Mouse (Mus musculus) mesoderm, embryonic 11.5 days (tissue): ENCODE data around the gene Ep300.

Experiments
- DNase-seq: peaks from one replicate; pipeline ENCODE4 v3.0.0-alpha.2; 2012; ENCODE audit warnings: low read depth, low spot score

The Ep300 gene

DNA sequence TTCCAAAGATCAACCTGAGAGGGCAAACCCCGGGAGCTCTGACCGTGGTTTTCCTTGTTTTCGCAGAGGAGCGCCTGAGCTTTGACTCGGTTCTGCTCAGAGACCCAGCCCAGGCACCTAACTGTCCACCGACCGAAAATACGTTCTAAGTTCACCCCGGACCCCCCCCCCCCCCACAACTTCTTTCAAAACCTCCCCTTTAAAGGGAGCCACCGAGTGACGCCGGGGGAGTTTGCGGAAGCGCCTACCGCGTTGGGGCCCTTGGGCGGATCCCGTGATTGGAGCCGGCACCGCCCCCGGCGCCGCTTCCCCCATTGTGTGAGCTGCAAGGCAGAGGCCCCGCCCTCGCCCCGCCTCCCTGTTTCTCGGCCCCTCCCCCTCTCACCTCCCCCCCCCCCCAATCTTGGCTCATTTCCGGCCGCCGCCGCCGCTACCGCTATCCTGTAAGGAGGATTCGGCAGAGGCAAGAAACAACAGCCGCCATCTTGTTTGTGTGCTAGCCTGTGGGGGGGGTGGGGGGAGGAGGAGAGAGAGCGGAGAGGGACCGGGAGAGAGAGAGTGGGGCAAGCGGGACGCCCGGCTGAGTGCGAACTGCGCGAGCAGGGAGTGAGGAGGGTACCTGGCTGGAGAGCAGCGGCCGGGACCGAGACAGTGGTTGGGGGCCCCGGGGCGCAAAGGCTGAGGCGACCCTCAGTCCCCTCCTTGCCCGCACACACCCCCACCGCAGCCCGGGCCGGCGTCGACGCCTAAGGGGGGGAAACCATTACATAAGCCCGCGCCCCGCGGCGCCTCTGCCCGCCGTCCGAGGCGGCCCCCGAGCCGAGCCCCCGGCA lies at the start of gene Ep300:
TSS of gene Ep300 (plus strand) at position 439 of the 833 bp plus-strand sequence.
- peak; percentile 99 for DNase-seq

DNA sequence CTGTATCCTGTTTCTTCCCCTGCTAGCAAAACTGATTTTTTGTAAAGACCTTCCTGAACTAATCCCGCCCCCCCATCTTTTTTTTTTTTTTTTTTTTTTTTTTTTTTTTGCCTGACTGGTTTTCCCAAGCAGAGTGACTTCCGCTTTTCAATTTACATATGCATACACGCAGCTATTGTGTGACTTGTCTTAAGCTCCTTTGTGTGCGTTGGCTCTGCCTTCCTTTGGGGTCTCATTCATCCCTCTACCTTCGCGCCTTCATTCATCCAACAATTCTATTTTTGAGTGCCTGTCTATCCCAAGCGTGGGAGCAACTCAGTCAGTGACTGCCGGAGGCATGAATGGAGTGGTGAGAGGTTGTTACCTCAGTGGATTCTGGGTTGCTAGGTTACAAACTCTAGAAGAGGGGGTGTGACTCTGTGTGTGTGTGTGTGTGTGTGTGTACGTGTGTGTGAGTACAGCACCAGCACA lies 49.2 kb upstream of the Ep300 start:
- peak; percentile 19 for DNase-seq

DNA sequence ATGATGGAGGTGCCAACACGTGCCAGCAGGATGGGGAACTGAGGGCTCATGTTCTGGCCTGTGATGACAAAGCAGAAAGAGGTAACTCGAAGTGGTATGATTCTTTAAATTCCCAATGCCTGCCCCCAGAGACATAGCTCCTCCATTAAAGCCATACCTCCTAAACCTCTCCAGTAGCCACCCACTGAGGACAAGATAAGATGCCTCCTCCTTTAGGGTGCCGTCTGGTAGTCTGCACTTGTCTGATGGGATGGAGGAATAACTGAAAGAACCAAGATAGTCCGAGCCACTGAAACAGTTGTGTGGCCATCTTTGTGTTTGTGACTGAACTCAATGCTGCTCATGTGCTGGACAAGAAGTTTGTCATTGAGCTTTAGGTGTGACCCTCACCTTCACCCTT lies 47.0 kb upstream of the Ep300 start:
- no peak for DNase-seq

DNA sequence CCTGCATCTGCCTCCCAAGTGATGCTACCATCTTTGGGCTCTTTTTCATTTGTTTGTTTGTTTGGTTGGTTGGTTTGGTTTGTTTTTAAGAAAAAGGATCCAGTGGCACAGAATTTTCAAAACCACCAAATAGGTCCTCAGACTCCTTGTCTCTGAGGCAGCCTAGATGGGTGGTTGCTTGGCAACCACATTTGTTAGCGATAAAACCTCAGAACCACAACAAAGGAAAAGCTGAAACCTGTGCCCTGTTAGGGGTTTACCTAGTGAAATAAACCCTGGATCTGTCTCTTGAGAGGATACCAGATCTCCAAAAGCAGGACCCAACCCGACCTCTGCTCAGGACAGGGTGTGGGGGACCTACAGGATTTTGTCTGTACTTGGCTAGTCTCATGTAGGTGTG lies 45.6 kb upstream of the Ep300 start:
- no peak for DNase-seq

DNA sequence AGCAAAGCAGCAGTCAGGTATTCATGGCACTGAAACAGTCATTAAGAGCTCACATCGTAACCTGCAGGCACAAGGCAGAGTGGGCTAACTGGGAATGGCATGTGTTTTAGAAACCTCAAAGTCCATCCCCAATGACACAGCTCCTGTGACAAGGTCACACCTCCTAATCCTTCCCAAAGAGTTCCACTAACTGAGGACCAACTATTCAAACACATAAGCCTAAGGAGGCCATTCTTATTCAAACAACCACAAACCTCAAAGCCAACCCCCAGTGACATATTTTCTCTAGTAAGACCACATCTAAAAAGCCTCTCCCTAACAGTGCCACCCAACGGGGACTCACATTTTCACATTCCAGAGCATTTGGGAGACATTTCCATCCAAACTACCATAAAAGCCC lies 40.2 kb upstream of the Ep300 start:
- DNase-seq = no peak

DNA sequence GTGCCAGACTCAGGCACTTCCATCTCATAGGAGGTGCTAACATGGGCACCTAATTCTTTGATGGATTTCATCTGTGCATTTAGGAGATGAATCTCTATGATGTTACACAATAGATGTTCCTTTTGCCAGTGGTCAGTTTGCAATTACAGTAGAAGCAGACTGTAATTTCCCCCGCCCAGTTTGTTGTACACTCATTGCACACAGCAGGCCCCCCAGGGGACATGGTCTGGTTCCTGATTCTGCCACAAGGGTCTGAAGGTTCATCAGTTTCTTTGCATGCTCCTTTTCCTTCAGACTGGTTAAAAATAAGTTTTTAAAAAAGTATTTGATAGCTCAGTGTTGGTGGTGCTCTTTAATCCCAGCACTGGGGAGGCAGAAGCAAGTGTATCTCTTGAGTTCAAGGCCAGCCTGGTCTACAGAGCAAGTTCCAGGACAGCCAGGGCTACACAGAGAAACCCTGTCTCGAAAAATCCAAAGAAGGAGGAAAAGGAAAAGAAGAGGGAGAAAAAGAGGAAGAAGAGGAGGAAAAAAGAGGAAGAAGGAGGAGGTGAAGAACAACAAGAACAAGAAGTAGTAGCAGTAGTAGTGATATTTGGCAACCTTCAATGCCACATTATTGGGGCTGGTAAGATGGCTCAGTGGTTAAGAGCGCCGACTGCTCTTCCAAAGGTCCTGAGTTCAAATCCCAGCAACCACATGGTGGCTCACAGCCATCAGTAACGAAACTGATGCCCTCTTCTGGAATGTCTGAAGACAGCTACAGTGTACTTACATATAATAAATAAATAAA lies 39.6 kb upstream of the Ep300 start:
- no peak for DNase-seq

DNA sequence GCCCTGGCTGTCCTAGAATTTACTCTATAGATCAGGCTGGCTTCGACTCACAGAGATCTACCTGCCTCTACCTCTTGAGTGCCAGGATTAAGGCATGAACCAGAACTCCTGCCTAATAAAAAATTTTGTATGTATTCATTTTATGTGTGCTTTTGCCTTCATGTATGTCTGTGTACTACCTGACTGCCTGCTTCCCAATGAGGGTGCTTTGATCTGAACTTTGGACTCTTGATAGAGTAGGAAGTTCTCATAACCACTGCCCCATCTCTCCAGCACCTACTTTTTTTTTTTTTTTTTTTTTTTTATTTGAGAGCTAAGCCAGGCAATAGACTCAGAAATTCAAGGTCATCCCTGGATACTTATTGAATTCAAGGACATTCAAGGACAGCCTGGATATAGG lies 31.7 kb upstream of the Ep300 start:
- no peak for DNase-seq

DNA sequence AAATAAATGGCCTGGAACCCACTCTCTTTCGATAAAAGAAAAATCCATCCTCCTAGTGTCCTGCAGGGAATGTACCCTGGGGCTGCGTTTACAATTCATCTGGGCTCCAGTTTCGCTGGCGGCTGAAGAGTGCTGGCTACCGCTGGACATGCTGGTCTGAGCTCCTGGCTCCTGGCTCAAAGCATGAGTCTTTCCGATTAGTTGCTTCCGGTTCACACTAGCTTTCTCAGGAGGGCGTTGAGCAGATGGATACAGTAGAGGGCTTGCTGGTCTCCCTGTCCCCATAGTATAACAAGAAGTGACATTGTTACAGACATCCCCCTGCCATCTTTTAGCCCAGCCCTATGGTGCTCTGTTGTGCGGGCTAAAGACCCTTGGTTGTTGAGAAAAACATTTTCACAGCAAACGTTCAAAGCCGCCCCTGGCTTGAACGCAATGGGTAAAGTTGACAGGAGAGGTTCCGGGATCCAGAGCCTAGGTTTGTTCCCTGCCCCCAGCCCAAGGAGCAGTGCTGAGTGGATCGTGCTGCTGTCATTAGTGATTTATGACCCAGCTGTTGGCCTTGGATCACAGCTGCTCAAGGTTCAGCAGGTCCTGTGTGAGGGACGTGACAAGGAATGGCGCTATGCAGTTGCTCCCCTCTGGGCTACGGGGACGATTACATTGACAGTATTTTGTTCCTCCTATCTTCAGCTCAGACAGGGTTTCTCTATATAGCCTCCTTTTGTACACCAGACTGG lies 30.4 kb upstream of the Ep300 start:
- DNase-seq = peak; percentile 83

DNA sequence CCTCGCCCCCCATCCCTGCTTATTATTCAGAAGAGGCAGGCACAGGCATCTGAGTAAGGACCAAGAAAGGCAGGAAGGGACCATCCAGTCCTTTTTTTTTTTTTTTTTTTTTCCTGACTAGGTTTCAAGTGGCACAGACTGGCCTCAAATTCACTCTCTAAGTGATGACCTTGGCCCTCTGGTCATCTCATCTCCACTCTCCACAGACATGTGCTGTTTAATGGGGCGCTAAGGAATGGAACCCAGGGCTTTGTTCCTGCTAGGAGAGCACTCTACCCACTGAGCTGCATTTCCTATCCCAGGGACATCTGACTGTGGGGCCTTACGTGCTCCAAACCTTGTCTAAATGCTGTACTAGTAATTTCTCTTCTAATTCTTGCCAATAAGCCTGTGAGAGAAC lies 29.2 kb upstream of the Ep300 start:
- no peak for DNase-seq

DNA sequence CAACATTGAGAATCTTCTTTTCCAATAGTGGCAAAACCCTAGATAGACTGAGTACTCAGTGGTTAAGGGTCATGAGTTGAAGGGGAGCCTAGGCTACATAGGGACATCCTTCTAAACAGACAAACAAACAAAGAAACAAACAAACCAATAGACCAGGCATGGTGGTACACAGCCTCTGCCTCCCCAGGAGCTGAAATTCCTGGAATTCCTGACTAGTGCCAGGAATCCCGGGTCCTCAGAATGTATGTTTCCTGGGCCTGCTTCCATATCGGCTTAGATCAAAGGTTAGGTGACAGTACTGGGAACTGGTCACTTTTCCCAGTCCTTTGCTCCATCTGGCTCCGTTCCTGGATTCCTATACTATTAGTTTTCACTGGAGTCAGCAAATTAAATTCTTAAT lies 23.6 kb upstream of the Ep300 start:
- DNase-seq = no peak

DNA sequence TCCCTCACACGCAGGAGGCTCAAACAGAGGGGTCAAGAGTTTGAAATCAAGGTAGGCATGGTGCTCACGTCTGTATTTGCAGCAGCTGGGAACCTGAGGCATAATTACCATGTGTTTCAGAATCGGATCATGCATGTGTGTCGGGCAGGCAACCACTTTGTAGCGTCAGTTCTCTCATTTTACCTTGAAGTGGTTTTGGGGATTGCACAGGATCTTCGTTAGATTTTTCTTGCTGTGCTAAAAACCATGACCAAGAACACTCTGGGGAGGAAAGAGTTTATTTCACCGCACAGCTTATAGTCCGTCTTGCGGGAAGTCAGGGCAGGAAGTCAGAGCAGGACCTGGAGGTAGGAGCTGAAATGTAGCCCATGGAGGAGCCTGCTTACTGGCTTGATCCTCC lies 23.2 kb upstream of the Ep300 start:
- no peak for DNase-seq

DNA sequence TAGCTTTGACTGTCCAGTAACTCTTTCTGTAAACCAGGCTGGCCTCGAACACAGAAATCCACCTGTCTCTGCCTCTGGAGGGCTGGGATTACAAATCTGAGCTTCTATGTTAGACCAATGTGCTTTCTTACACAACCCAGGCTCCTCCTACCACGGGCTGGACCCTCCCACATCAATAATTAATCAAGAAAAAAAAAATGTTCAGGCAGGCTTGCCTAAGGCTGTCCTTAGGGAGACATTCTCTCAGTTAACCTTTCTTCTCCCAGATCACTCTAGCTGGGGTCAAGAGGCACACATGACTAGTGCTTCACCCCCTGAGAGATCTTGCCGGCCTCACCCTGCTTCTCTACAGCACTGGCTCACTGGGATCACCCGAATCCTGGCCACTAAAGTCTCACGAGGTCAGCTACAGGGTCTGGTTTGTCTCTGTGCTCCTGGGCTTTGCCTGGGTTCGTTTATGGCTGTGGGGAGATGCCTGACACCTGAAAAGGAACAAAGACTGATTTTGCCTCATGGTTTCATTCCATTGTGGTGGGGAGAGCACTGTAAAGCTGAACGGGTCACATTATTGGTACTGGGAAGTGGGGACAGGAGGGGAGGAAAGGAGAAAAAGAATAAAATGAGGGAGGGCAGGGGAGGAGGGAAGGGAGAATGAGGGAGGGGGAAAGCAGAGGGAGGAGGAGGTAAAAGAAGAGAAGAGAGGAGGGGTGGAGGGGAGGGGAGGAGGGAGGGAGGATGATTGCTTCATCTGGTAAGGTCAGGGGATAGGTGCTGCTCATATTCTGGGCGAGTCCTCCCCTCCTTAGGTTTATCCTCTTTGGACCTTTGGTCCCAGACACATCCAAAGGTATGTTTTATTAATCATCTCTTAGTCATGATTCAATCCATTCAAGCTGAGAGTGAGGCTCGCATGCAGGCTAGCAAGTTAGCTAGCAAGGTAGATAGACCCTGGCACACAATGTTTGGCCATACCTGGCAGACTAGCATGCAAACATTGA lies 22.4 kb upstream of the Ep300 start:
- peak; percentile 24 for DNase-seq

DNA sequence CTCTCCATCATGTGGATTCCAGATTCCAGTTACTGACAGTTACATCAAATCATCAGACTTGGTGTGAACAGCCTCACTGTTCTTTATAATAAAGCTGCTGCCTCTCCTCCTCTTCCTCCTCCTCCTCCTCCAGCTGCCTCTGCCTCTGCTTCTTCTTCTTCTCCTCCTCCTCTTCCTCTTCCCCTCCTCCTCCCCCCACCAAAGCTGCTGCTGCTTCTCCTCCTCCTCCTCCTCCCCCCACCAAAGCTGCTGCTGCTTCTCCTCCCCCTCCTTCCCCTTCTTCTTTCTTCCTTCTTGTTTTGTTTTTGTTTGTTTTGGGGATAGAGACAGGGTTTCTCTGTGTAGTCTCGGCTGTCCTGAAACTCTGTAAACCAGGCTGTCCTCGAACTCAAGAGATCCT lies 17.1 kb upstream of the Ep300 start:
- no peak for DNase-seq

DNA sequence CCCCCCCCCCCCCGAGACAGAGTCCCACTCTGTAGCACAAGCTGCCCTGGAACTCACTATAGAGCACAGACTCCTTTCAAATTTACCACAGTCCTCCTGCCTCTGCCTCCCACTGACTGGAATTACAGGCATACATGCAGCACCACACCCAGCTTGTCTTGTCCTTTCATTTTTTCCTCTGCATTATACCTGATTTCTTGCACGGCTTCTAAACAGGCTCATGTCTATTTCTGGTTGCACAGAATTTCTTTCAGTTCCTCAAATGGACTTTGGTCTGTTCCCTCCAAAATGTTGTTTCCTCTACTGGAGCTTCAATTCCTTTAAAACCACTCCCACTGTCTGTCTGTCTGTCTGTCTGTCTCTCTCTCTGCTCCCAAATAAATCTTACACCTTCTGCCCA lies 16.6 kb upstream of the Ep300 start:
- no peak for DNase-seq

DNA sequence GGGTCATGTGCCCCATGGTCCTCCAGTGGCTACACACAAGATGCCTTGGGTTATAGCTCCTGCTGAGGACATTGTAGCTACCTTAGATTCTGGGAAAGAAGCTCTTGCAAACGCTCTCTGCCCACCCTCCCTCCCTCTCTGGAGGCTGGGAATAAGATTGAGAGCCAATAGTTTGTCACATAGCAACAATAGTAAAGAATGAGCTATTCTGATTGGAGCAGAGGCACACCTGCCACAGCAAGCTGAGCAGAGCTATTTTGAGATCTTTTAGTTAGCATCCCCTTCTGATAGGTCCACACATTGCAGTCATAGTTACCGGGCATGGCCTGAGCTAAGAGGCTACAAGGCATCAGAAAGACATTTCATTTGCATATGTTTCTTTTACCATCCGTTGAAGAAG lies 8.2 kb upstream of the Ep300 start:
- no peak for DNase-seq

DNA sequence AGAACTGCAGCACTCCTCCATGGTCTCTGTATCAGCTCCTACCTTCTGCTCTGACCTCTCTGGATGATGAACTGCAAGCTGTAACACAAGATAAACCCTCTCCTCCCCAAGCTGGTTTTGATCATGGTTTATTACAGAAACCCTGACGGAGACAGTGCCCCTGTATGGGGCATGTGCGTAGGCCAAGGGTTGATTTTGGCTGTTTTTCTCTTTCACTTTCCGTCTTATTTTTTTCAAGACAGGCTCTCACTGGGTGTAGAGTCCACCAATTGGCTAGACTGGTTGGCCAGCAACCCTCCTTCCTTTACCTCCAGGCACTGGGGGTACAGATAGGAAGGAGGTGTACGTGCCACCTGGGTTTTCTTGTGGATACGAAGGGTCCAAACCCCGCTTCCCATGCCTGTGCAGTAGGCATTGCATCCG lies 7.4 kb upstream of the Ep300 start:
- no peak for DNase-seq

DNA sequence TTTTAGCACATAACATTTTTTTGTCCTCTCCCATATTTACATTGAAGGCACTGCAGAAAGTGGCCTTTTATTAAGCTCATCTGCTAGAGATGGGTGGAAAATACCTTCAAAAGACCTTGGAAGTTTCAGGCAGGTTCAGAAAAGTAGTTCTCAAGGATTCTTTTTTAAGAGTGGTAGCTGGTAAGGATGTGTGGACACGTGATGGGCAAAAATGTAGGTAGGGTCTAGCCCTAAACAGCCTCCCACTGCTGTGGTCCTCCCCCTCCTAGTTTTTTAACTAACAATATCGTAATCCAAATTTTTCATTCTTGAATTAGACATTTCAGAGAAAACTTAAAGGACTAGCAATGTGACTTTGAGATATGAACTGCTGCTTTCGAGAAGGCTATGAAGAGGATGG lies 685 bp upstream of the Ep300 start:
- no peak for DNase-seq

DNA sequence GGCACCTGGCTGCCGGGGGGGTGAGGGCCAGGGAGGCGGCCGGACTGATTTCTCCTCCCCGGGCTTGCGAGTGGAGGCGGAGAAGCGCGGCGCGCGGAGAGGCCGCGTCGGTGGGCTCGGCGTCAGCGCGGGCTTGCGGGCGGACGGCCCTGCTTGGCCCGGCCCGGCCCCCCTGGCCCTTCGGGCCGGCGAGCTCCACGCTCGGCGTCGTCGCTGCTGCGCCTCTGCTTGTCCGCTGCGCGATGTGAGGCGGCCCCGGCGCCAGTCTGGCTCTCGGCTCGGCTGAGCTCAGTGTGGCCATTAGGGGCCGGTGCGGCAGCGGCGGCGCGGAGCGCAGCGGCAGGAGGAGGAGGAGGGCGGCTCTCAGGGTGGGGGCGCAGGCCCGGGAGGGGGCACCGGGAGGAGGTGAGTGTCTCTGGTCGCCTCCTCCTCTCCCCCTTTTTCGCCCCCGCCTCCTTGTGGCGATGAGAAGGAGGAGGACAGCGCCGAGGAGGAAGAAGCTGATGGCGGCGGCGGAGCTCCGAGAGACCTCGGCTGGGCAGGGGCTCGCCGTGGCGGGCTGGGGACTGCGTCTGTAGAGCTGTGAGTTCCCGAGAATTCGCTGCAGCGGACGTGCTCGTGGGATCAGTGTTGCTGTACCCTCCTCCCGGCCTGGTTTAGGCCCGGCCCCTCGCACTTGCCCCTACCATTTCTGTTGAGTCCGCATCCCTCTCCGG lies 753 bp downstream of the Ep300 start:
- DNase-seq = peak; percentile 85

DNA sequence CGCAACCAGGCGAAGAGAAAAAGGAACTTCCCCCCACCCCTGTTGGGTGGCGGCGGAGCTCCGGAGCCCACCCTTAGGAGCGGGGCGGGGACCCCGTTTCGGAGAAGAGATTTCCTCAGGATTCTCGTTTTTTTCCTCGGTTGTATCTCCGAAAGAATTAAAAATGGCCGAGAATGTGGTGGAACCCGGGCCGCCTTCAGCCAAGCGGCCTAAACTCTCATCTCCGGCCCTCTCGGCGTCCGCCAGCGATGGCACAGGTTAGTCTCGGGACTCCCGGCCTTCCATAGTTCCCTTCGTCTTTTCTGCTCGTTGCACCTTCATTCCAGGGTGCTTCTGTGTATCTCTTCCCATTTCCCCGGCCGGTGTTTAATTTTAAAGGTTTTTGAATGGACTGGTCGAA lies 1.3 kb downstream of the Ep300 start:
- DNase-seq = no peak

DNA sequence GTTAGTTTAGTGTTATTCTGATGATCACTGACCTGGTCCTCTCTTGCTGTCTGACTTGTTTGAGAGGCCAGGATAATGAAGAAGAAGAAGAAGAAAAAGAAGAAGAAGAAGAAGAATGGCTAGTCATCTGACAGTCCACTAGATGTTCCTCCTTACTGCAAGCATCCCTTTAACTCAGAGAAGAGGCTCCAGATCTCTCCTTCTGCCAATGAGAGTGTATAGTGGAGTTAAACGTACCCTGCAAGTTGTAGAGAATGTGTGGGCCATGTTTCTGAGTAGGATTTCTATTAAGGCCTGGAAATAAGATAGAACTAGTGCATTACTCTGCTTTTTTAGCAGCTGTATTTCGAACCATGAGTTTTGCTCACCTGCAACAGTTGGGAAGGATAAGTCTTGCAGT lies 2.5 kb downstream of the Ep300 start:
- no peak for DNase-seq
